Mouse (Mus musculus) forebrain, postnatal 0 days (tissue): Measurements from ENCODE around the gene Higd2a. TPM values are rescaled to one million over a fixed set of nuclear protein-coding genes. Genes with fewer than 3 reads are reported as not detected.

Source experiments
- ATAC-seq: fragments of 200-750 bp; cut with Nextera tagmentation; 2 replicates; pipeline ENCODE4 v1.8.0; 2017; ENCODE audit warnings: mild to moderate bottlenecking, moderate library complexity
- DNase-seq: peaks from one replicate; pipeline ENCODE4 v3.0.0-alpha.2; 2015
- H3K27ac ChIP-seq: fragments of 300-500 bp; sonication (generic); 2 replicates; pipeline ENCODE4 v1.5.1; 2014; ENCODE audit warnings: low read depth, mild to moderate bottlenecking, antibody characterized with exemption, low read length, moderate library complexity, mixed read lengths
- H3K27me3 ChIP-seq: fragments of 300-500 bp; sonication (generic); 2 replicates; pipeline ENCODE4 v1.6.1; 2014; ENCODE audit warnings: mild to moderate bottlenecking, low read length, mixed read lengths; ENCODE audit not compliant: insufficient read depth
- H3K36me3 ChIP-seq: fragments of 300-500 bp; sonication (generic); 2 replicates; pipeline ENCODE4 v1.6.1; 2014; ENCODE audit warnings: mild to moderate bottlenecking, moderate library complexity; ENCODE audit not compliant: insufficient read depth
- H3K4me1 ChIP-seq: fragments of 300-500 bp; sonication (generic); 2 replicates; pipeline ENCODE4 v1.6.1; 2014; ENCODE audit warnings: antibody characterized with exemption; ENCODE audit not compliant: insufficient read depth
- H3K4me2 ChIP-seq: fragments of 300-500 bp; sonication (generic); 2 replicates; pipeline ENCODE4 v1.6.1; 2014; ENCODE audit warnings: low read depth, mild to moderate bottlenecking, moderate library complexity
- H3K4me3 ChIP-seq: fragments of 300-500 bp; sonication (generic); 2 replicates; pipeline ENCODE4 v1.5.1; 2014; ENCODE audit warnings: low read depth, low read length, mixed read lengths
- H3K9ac ChIP-seq: fragments of 300-500 bp; sonication (generic); 2 replicates; pipeline ENCODE4 v1.6.1; 2014; ENCODE audit warnings: mild to moderate bottlenecking
- H3K9me3 ChIP-seq: fragments of 300-500 bp; sonication (generic); 2 replicates; pipeline ENCODE4 v1.6.1; 2016; ENCODE audit warnings: low read length
- CTCF ChIP-seq: sonication (generic); IDR thresholded peaks from 2 replicates; pipeline ENCODE4 v1.5.1; 2016; ENCODE audit warnings: antibody characterized with exemption, control low read depth, low read depth
- WGBS: fragments of 180-500 bp; shearing (Covaris S2); extraction: QIAGEN DNeasy Blood & Tissue Kit; methylation state at CpG from one replicate; pipeline ENCODE4 v1.1.7; 2014; 5-methylcytosine and 5-hydroxymethylcytosine counted together
- polyA plus RNA-seq: library from polyadenylated mRNA; unstranded; fragments of >200 nt; fragmentation: Nextera tagmentation; extraction: Ambion mirVana; gene quantifications from 2 replicates; pipeline ENCODE4 v1.2.1, GENCODE M21; 2015
- total RNA-seq: library from RNA; depleted of rRNA; stranded (reverse); fragments of >200 nt; gene quantifications from 2 replicates; pipeline ENCODE4 v1.2.3, GENCODE M21; 2014

Gene Higd2a
- total and polyA plus RNA-seq, 2 experiments from 2014 or later, result 110 to 326 TPM

GRCm38 (mm10) chr13:54562562-54562961 is 27.4 kb upstream of the Higd2a start:
- Histone ChIP-seq H3K27me3 (no peaks in the 10 kb centered on the region), H3K4me1 (peaks cover 8% of the 10 kb centered on the region), H3K4me2 (no peak overlapping the region), H3K4me3 (no peak overlapping the region), H3K27ac (no peak overlapping the region), H3K9me3 (no peaks in the 10 kb centered on the region), H3K9ac (no peak overlapping the region), H3K36me3 (peaks cover 41% of the 10 kb centered on the region)
- no peak for TF ChIP-seq CTCF
- no peak for DNase-seq
- no peak for ATAC-seq
- WGBS, result 86% methylated on average over 7 of the region's 7 CpGs

GRCm38 (mm10) chr13:54564232-54565200 is 25.5 kb upstream of the Higd2a start:
- peak; percentile 70 for ATAC-seq
- peak overlapping the region; percentile 83 for H3K27ac ChIP-seq
- H3K4me1 ChIP-seq, result peaks cover 8% of the 10 kb centered on the region
- no peak for DNase-seq
- peak overlapping the region; percentile 89 for H3K4me2 ChIP-seq
- H3K9me3 ChIP-seq, result no peaks in the 10 kb centered on the region
- H3K27me3 ChIP-seq, result no peaks in the 10 kb centered on the region
- 10% methylated on average over 45 of the region's 45 CpGs for WGBS
- no peak for TF ChIP-seq CTCF
- H3K36me3 ChIP-seq, result peaks cover 24% of the 10 kb centered on the region
- H3K4me3 ChIP-seq, result peak overlapping the region; percentile 92
- peak overlapping the region; percentile 96 for H3K9ac ChIP-seq

- H3K9ac ChIP-seq, result peak within 1 kb of the TSS; percentile 96
- ATAC-seq (peak; percentile 99), DNase-seq (peak; percentile 97)
- peaks cover 8% of the 10 kb centered on the region for H3K4me1 ChIP-seq
- H3K4me2 ChIP-seq, result peak within 1 kb of the TSS; percentile 89
- peaks cover 17% of the 10 kb centered on the region for H3K36me3 ChIP-seq
- no peak for TF ChIP-seq CTCF
- H3K4me3 ChIP-seq, result peak within 1 kb of the TSS; percentile 92
- 3% methylated on average over 27 of the region's 27 CpGs for WGBS
- H3K9me3 ChIP-seq, result no peaks in the 10 kb centered on the region
- H3K27me3 ChIP-seq, result no peaks in the 10 kb centered on the region
- H3K27ac ChIP-seq, result peak within 1 kb of the TSS; percentile 83
Measured at GRCm38 (mm10) chr13:54565201-54565581, 24.8 kb upstream of the Higd2a start, which contains the start of gene 4833439L19Rik. Gene 4833439L19Rik, minus strand, starts transcription at chr13:54565435.

- H3K9ac ChIP-seq, result 0 out of 2 replicates have a peak overlapping the region, but pooled peaks have one; percentile 96
- WGBS, result 39% methylated on average over 8 of the region's 8 CpGs
- H3K4me1 ChIP-seq, result peaks cover 8% of the 10 kb centered on the region
- DNase-seq, result no peak
- H3K27ac ChIP-seq, result peak overlapping the region; percentile 67
- H3K4me3 ChIP-seq, result peak overlapping the region; percentile 92
- peaks cover 13% of the 10 kb centered on the region for H3K36me3 ChIP-seq
- H3K4me2 ChIP-seq, result peak overlapping the region; percentile 89
- H3K27me3 ChIP-seq, result no peaks in the 10 kb centered on the region
- peak; percentile 56 for TF ChIP-seq CTCF
- H3K9me3 ChIP-seq, result no peaks in the 10 kb centered on the region
- peak; percentile 59 for ATAC-seq
Measured at GRCm38 (mm10) chr13:54565594-54566345, 24.2 kb upstream of the Higd2a start.

DNA sequence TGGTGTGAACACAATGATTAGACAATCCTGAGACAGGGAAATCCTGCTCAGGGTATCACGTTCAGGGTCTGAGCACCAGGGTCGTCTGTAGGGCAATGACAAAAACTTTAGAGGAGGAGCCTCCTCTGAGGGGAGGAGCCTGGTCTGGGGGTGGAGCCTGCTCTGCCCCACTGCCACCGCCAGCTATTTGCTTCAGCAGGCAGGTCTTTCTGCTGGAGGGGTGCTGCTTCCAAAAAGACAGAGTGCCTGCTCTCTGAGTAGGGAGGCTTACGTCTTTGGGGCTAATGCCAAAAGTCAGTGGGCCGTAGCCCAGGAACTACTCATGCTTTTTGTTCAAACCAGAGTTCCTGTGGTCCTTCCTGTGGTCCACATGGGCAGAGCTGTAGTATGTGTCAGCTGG is 21.6 kb upstream of the Higd2a start:
- Histone ChIP-seq H3K4me3 (no peak overlapping the region), H3K27me3 (no peaks in the 10 kb centered on the region), H3K4me1 (peaks cover 8% of the 10 kb centered on the region), H3K27ac (no peak overlapping the region), H3K9ac (no peak overlapping the region), H3K9me3 (no peaks in the 10 kb centered on the region), H3K4me2 (no peak overlapping the region), H3K36me3 (no peaks in the 10 kb centered on the region)
- ATAC-seq (no peak), DNase-seq (no peak)
- WGBS, result 44% methylated on average over 5 of the region's 5 CpGs
- TF ChIP-seq CTCF, result no peak

GRCm38 (mm10) chr13:54569282-54569681 is 20.7 kb upstream of the Higd2a start:
- no peak overlapping the region for H3K27ac ChIP-seq
- H3K36me3 ChIP-seq, result no peaks in the 10 kb centered on the region
- ATAC-seq, result no peak
- no peak overlapping the region for H3K4me2 ChIP-seq
- no peak for DNase-seq
- H3K4me1 ChIP-seq, result peaks cover 2% of the 10 kb centered on the region
- no peak overlapping the region for H3K9ac ChIP-seq
- TF ChIP-seq CTCF, result no peak
- WGBS, result 41% methylated on average over 1 of the region's 1 CpGs
- H3K4me3 ChIP-seq, result no peak overlapping the region
- no peaks in the 10 kb centered on the region for H3K9me3 ChIP-seq
- H3K27me3 ChIP-seq, result no peaks in the 10 kb centered on the region
